Mouse (Mus musculus): ENCODE measurements at regions not wholly inside any gene's neighbourhood (a gene's known extent, or its start where the extent isn't known, plus 50 kb on each side); places are given as distances from the start of the nearest gene placed in this dataset.

GRCm38 (mm10) chr10:104490943-104491631, 297.2 kb downstream of the Gm4340 start:
- Histone ChIP-seq H3K4me3 (no peak overlapping the region), H3K27ac (no peak overlapping the region)
- intact Hi-C loops (cut with DNase I) = no loop called here
- TF ChIP-seq CTCF (IDR thresholded peaks at IDR 0.05) = no peak
- no peak for DNase-seq (ENCODE audit: extremely low spot score in 1 of 2, low spot score in 2 of 2)
